Mouse (Mus musculus) liver, embryonic 11.5 days (tissue): ENCODE data around the gene Edf1. TPM values are rescaled to one million over a fixed set of nuclear protein-coding genes. Genes with fewer than 3 reads are reported as not detected.
A peak's percentile ranks its signal among the peaks of the same experiment; 100 is the strongest.

Experiments used
- ATAC-seq: fragments of 200-750 bp; cut with Nextera tagmentation; replicated peaks from 2 replicates; pipeline ENCODE4 v1.8.0; 2017; ENCODE audit warnings: moderate number of reproducible peaks, mild to moderate bottlenecking, moderate TSS enrichment, moderate library complexity; ENCODE audit not compliant: low FRiP score
- DNase-seq: peaks from one replicate; pipeline ENCODE4 v3.0.0-alpha.2; 2017; ENCODE audit warnings: low spot score
- H3K27ac ChIP-seq: fragments of 300-500 bp; sonication (generic); 2 replicates; pipeline ENCODE4 v1.5.1; 2014; ENCODE audit warnings: mild to moderate bottlenecking, low read depth, low read length, control low read depth
- H3K27me3 ChIP-seq: fragments of 300-500 bp; sonication (generic); replicated peaks from 2 replicates; pipeline ENCODE4 v1.6.1; 2014; ENCODE audit warnings: low read length, mixed read lengths; ENCODE audit not compliant: control insufficient read depth, insufficient read depth
- H3K36me3 ChIP-seq: fragments of 300-500 bp; sonication (generic); 2 replicates; pipeline ENCODE4 v1.6.1; 2014; ENCODE audit warnings: mild to moderate bottlenecking, low read length, moderate library complexity, mixed read lengths; ENCODE audit not compliant: control insufficient read depth, insufficient read depth
- H3K4me1 ChIP-seq: fragments of 300-500 bp; sonication (generic); replicated peaks from 2 replicates; pipeline ENCODE4 v1.6.1; 2014; ENCODE audit warnings: low read length, mixed read lengths; ENCODE audit not compliant: control insufficient read depth, insufficient read depth
- H3K4me2 ChIP-seq: fragments of 300-500 bp; sonication (generic); 2 replicates; pipeline ENCODE4 v1.6.1; 2014; ENCODE audit warnings: mild to moderate bottlenecking, control low read depth, moderate library complexity
- H3K4me3 ChIP-seq: fragments of 300-500 bp; sonication (generic); 2 replicates; pipeline ENCODE4 v1.5.1; 2014; ENCODE audit warnings: low read depth, low read length, control low read depth
- H3K9ac ChIP-seq: fragments of 300-500 bp; sonication (generic); 2 replicates; pipeline ENCODE4 v1.6.1; 2014; ENCODE audit warnings: low read depth, low read length, control low read depth
- H3K9me3 ChIP-seq: fragments of 300-500 bp; sonication (generic); 2 replicates; pipeline ENCODE4 v1.6.1; 2016; ENCODE audit warnings: low read length, inconsistent platforms, mixed read lengths; ENCODE audit not compliant: control insufficient read depth
- WGBS: fragments of 180-500 bp; shearing (Covaris S2); extraction: QIAGEN DNeasy Blood & Tissue Kit; methylation state at CpG from one replicate; pipeline ENCODE4 v1.1.7; 2014; 5-methylcytosine and 5-hydroxymethylcytosine counted together
- polyA plus RNA-seq: library from polyadenylated mRNA; unstranded; fragments of >200 nt; fragmentation: Nextera tagmentation; extraction: Ambion mirVana; gene quantifications from 2 replicates; pipeline ENCODE4 v1.2.1, GENCODE M21; 2014

Edf1 gene
- polyA plus RNA-seq, 1 experiment from 2014 or later, result 380 TPM

DNA sequence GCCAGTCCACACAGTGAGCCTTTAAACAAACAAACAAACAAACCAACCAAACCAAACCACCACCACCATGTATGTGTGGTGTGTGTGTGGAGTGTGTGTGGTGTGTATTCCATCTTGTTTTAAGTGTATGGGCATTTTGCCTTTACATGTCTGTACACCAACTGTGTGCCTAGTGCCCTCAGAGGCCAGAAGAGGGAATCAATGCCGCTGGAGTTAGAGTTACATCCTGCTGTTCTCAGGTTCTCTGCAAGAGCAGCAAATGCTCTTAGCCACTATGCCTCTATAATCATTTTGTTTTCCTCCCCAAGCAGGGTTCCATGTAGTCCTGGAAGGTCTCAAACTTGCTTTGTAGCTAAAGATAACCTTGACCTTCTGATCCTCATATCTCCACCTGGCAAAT lies 1.4 kb upstream of the Edf1 start:
- ATAC-seq, result no peak

DNA sequence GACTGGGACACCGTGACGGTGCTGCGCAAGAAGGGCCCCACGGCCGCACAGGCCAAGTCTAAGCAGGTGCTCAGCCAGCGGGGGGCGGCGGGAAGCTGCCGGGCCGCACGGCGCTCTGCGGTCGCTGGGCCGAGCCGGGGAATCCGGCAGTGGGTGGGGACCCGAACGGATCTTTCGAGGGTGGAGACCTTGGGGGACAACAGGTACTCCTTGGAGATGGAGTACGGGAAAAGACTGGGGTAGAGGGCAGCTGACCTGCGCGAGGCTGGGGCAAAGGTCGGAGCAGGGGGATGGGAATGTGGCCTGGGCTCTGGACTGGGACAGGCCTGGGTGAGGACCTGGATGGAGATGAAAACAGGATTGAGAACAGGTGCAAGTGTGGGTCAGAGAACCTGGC lies 315 bp downstream of the Edf1 start:
- H3K4me3 ChIP-seq, result peak overlapping the region; percentile 74
- peaks cover 17% of the 10 kb centered on the region for H3K4me1 ChIP-seq
- peak overlapping the region; percentile 73 for H3K9ac ChIP-seq
- DNase-seq (no peak), ATAC-seq (peak; percentile 52)
- under 1% methylated on average over 24 of the region's 24 CpGs for WGBS
- peak overlapping the region; percentile 44 for H3K27ac ChIP-seq
- no peaks in the 10 kb centered on the region for H3K9me3 ChIP-seq
- no peaks in the 10 kb centered on the region for H3K27me3 ChIP-seq
- peak overlapping the region; percentile 95 for H3K4me2 ChIP-seq
- H3K36me3 ChIP-seq, result peaks cover 23% of the 10 kb centered on the region

More for the DNA sequence above, 1.4 kb upstream of the Edf1 start:
- Histone ChIP-seq H3K9ac (no peak overlapping the region), H3K27ac (no peak overlapping the region), H3K27me3 (no peaks in the 10 kb centered on the region), H3K9me3 (no peaks in the 10 kb centered on the region), H3K36me3 (peaks cover 10% of the 10 kb centered on the region), H3K4me3 (no peak overlapping the region), H3K4me2 (no peak overlapping the region; the same call in 1 of the 2 replicates), H3K4me1 (peaks cover 17% of the 10 kb centered on the region)
- WGBS, result 52% methylated on average over 1 of the region's 1 CpGs
- no peak for DNase-seq

DNA sequence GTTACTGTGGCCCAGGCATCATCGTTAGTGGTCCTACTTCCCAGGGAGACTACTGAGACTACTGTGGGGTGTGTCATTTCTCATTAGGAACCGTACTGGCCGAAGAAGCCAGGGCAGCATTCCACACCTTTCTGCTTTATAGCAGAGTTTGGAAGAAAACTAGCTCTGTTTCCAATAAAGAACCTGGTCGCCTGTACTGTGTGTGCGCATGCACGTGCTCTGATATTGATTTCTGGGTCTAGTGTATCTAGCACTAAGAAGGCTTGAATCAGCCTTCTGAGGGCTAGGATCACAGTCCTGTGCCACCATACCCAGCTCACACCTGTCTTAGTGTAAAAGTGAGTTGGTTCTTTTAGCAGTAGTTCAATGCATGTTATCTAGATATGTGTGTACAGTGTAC lies 1.1 kb downstream of the Edf1 start:
- WGBS, result 72% methylated on average over 6 of the region's 6 CpGs
- Histone ChIP-seq H3K9me3 (no peaks in the 10 kb centered on the region), H3K27ac (no peak overlapping the region), H3K27me3 (no peaks in the 10 kb centered on the region), H3K4me1 (peaks cover 17% of the 10 kb centered on the region), H3K36me3 (peaks cover 29% of the 10 kb centered on the region), H3K9ac (peak overlapping the region; percentile 73), H3K4me3 (peak overlapping the region; percentile 74), H3K4me2 (peak overlapping the region; percentile 95)
- DNase-seq (no peak), ATAC-seq (no peak)

DNA sequence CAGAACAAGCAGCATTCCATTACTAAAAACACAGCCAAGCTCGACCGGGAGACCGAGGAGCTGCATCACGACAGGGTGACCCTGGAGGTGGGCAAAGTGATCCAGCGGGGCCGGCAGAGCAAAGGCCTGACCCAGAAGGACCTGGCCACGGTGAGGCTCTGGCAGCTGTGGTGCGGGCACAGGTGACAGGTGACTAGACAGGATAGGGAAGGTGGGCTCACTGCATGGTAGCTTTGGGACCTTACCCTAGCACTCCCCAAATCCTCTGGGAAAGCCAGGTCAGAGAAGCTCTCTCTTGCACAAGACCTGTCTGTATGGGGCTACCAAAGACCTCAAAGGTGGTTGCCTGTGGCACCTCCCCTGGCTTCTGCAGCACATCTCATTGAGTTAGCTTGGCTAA lies 2.9 kb downstream of the Edf1 start:
- no peak for ATAC-seq
- WGBS, result 92% methylated on average over 8 of the region's 8 CpGs
- H3K36me3 ChIP-seq, result peaks cover 40% of the 10 kb centered on the region

DNA sequence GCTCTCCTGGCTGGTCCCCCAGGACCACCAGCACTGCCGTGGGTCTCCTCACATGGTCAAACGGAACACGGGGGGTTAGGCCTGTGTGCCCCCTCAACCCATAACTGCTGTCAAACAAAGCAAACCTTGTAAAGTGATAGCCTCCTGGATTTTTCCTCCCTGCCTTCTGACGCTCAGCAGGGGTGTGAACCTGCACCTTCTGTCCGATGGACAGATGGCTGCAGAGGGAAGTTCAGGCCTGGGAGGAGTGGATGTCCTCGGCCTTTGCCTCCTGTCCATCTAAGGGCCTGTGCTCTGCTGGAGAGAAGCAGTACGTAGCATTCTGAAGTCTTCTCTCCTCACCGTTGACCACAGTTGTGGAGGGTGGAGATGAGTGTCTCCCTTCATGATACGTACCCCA lies 4.3 kb downstream of the Edf1 start:
- Histone ChIP-seq H3K9me3 (no peaks in the 10 kb centered on the region), H3K27me3 (no peaks in the 10 kb centered on the region), H3K4me1 (peaks cover 14% of the 10 kb centered on the region), H3K9ac (no peak overlapping the region), H3K36me3 (peaks cover 40% of the 10 kb centered on the region), H3K4me2 (no peak overlapping the region), H3K27ac (no peak overlapping the region), H3K4me3 (no peak overlapping the region)
- 83% methylated on average over 9 of the region's 9 CpGs for WGBS
- no peak for ATAC-seq
- DNase-seq, result no peak

More for the DNA sequence above, 2.9 kb downstream of the Edf1 start:
- H3K27me3 ChIP-seq, result no peaks in the 10 kb centered on the region
- no peak overlapping the region for H3K27ac ChIP-seq
- DNase-seq, result no peak
- no peak overlapping the region for H3K4me3 ChIP-seq
- H3K4me2 ChIP-seq, result no peak overlapping the region
- no peaks in the 10 kb centered on the region for H3K9me3 ChIP-seq
- no peak overlapping the region for H3K9ac ChIP-seq
- peaks cover 17% of the 10 kb centered on the region for H3K4me1 ChIP-seq

DNA sequence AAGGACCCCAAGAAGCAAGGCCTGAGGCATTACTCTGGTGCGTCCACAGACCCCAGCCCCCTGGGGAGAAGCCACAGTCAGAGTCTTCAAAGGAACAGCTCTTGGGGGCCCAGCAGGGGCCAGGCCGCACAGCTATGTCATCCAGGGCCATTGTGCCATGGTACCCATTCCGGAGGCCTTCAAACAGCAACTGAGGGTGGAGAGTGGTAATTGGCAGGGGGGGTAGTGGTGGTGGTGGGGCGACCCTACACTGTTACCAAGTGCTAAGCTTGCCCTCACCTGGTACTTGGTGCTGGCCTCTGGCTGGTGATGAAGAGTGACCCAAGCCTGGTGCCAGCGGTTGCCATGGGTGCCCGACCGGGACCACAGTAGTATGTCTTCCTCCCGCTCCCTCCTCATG lies 8.1 kb downstream of the Edf1 start:
- ATAC-seq (no peak), DNase-seq (no peak)
- no peak overlapping the region for H3K4me3 ChIP-seq
- no peaks in the 10 kb centered on the region for H3K9me3 ChIP-seq
- no peaks in the 10 kb centered on the region for H3K27me3 ChIP-seq
- H3K4me1 ChIP-seq, result no peaks in the 10 kb centered on the region
- H3K4me2 ChIP-seq, result no peak overlapping the region
- 90% methylated on average over 8 of the region's 8 CpGs for WGBS
- H3K9ac ChIP-seq, result no peak overlapping the region
- no peak overlapping the region for H3K27ac ChIP-seq
- peaks cover 46% of the 10 kb centered on the region for H3K36me3 ChIP-seq

DNA sequence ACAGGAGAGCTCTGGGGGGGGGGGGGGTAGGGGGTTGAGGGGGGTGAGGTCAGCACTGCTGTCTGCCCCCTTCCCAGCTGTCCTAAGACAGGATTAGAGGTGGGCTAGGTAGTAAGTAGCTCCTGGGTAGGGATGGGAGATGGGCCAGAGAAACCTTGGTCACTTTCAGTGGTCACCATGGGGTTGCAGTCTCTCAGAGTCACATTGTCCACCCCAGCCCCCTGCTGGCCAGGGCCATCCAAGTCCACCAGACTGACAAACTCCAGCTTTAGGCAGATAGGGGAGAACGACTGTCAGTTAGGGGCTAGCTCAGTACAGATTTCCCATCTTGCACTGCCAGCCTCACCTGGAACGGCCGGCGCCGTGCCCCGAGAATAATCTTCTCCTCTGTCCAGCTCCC lies 8.9 kb downstream of the Edf1 start:
- Histone ChIP-seq H3K27ac (no peak overlapping the region), H3K4me1 (0 out of 2 replicates have a peak, but pooled peaks cover 2% of the 10 kb centered on the region), H3K9ac (no peak overlapping the region), H3K4me2 (no peak overlapping the region), H3K9me3 (no peaks in the 10 kb centered on the region), H3K27me3 (no peaks in the 10 kb centered on the region), H3K4me3 (no peak overlapping the region), H3K36me3 (peaks cover 38% of the 10 kb centered on the region)
- WGBS, result 89% methylated on average over 6 of the region's 6 CpGs
- no peak for ATAC-seq
- DNase-seq, result no peak

DNA sequence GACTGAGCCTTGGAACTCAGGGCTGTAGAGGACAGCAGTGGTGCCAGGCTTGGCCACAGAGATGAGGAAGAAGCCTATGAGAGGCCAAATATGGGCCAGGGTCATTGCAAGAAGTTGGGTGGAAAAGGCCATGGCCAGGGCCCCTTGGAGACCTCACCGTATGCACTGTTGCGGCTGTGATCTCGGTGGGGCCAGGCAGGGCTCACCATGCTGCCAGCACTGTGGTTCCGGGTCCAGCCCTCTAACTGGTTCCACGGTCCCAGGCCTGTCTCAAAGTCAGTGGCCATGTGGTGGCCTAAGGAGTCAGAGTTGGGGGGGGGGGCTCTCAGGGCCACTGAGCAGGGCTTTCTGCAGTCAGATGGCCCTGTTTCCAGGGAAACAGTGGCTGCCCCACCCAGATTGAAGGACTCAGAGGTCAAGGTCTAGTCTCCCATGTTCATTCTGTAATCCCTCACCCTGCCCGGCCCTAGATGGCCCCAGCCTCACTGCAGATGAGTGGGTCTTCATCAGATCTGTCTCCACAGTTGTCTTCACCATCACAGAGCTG lies 10.9 kb downstream of the Edf1 start:
- no peak overlapping the region for H3K4me2 ChIP-seq
- H3K27me3 ChIP-seq, result no peaks in the 10 kb centered on the region
- H3K36me3 ChIP-seq, result peaks cover 23% of the 10 kb centered on the region
- H3K4me1 ChIP-seq, result peaks cover 11% of the 10 kb centered on the region
- H3K9me3 ChIP-seq, result no peaks in the 10 kb centered on the region
- DNase-seq, result no peak
- H3K4me3 ChIP-seq, result no peak overlapping the region
- H3K27ac ChIP-seq, result no peak overlapping the region
- H3K9ac ChIP-seq, result no peak overlapping the region
- WGBS, result 88% methylated on average over 6 of the region's 6 CpGs
- no peak for ATAC-seq

DNA sequence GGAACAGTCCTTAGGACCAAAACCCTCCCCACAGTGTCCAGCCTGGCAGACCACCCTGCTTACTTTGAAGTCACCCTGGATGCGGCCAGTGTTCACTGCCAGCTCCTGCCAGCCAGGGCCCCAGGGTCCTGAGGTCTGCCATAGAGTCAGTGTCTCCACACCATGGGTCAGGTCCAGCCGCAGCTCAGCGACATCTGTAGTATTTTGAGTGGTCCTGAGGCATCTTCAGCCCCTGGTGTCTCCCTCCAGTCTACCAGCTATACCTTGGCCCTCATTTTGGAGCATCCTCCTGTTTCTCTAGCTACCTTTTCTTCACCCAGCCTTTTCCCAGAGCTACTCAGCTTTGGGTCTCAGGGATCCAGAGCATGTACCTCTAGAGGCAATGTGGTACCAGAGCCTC lies 11.7 kb downstream of the Edf1 start:
- Histone ChIP-seq H3K27me3 (no peaks in the 10 kb centered on the region), H3K9ac (no peak overlapping the region), H3K4me3 (no peak overlapping the region), H3K4me1 (peaks cover 16% of the 10 kb centered on the region), H3K9me3 (no peaks in the 10 kb centered on the region), H3K4me2 (no peak overlapping the region), H3K27ac (no peak overlapping the region), H3K36me3 (peaks cover 19% of the 10 kb centered on the region; the same call in 1 of the 2 replicates)
- DNase-seq (no peak), ATAC-seq (no peak)
- WGBS, result 86% methylated on average over 3 of the region's 3 CpGs
